Mouse (Mus musculus) R1 (cell line): ENCODE data around the gene Rnasel.

Experiments
- DNase-seq: peaks from one replicate; pipeline ENCODE4 v3.0.0-alpha.2; 2018; ENCODE audit warnings: low read depth, low spot score

Rnasel gene

DNA sequence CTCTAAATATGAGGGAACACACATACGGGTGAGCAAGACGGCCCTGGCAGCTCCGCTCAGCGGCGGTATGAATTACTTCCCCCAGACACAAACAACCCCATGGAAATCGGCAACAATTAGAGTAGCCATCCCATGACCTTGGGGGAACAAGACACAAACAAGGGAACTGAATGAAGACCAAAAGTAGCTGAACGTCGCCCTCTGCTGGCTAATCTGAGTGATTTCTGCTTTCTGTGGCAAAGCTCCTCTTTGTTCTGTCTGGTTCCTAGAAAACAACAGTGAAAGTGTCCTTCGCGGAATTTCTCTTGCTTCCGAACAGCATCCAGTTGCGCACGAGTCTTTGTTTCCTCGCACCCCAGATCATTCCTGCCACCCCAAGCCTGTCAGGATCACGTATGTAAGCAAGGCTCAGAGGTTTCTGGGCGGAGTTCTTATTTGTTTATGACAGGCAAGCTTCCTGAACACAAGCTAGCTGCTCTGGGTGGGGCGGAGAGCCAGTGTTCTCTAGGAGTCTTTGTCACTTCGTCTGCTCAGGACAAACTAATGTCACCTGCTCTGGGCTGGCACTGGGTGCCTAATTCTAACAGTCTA, at the start of gene Rnasel:
Rnasel (plus strand) TSS at position 216 of the 591 bp plus-strand sequence.
- peak; percentile 92 for DNase-seq

DNA sequence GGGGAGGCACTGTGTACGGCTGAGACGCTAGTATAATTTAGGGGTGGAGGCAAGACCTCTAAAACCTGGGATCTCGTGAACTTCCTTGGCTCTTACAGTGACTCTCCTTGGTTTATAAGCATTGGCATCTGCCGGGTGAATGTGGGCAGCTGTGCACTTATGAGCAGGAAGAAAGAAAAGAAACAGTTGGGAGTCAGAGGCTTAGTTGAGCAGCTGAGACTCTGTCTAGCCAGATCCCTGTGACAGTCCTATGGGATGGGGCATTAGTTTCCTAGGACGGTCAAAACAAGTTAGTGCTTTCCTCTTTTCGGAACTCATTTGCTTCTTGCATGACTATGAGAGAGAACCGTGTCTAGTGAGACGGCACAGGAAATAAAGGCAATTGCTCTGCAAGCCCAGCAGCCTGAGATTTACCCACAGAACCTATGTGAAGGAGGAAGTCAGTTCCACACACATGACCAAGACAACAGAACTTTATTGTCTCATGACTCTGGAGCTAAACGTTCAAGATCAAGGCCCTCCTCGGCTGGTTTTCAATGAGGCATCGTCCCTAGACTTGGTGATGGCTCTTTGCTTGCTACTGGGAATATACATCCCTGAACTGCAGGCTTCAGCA, 48.7 kb upstream of the Rnasel start:
- no peak for DNase-seq

DNA sequence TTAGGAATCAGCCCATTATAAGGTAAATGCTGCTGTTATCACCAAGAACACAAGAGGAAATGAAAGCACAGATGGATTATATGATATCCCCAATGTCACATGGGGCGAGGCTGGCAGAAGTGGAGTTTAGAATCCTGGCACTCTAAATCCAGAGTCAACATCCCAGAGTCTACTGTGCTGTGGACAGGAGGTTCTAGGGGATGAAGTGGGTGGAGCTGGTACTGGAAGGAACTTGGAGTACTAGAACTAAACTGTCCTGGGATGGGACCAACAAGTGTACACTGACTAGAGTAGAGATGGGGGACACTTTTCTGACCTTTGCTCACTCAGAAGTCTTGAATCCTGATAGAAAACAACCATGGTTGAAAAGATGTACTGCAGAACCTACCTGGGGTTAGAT, 47.8 kb upstream of the Rnasel start:
- DNase-seq: no peak

DNA sequence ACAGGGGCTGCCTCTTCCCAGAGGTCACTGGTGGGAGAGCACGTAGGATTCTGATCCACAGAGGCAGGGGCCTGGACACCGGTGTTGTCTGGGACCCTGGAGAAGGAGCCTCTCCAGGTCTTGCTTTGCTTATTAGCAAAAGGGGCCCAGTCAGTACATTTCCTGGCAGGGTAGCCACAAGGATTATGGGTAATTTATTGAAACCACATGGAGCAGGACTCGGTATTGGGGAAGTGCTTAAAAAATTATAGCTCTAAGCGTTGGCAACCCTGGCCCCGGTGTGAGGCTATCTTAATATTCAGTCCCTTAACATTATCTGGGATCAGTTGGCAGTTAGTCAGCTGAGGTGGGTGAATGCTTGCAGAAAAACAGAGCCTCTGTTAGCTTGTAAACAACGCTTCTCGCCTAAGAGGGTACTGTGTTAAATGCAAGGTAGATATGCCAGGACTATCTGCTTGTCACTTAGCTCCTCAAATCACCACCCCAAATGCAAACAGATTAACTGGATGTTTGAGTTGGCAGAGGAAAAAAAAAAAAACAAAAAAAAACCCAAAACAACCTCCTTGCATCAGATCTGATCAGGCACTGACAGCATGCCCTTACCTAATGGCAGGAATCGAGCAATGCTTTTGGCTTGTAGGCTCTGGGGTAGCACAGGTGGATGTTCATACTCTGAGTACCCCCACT, 46.9 kb upstream of the Rnasel start:
- DNase-seq: no peak

DNA sequence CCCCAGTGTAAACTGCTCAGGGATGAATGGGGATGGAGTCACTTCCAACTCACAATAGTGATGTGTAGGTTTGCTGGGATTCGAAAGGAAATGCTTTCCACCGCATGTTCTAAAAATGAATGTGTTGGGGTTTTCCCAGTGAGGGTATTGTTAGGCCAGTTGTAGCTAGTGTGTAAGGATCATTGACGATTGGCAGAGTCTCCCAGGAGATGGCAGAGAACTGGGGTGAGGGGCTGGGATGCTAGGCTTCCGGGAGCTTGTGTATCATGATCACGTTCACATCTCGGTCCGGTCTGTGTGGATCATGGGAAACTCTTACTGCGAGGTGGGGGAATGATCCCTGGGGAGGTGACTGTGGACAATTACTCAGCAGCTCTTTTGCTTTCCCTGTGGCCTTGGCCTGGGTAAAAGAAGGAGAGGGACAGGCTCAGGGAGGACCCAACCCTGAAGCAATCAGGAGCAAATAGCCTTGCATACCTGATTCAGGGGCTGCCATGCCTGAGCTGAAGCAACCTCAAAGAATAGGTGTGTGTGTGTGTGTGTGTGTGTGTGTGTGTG, 46.3 kb upstream of the Rnasel start:
- DNase-seq: no peak

DNA sequence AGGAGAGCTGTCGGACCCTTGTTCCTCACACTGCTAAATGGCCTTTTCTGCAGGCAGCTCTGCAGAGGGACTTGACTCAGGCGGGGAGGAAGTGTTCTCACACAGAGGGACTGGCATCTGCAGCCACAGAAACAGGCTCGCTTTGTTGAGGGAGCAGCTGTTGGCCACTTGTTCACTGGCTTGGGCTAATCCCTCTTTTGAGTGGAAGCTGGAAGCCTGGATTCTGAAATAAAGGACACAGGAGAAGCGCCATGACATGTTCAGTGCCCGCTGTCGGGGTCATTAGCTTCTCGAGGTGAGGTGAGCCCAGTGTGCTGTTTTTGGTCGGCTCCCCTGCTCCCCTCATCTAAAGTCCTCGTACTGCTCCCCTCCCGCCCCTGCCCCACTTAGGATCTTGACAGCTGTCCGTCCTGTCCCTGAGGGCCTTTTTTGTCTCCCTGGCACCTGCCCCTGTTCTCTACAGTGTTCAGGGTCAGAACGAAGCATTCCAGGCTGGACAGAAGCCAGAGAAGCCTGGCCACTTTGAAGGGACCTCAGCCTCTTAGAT, 45.7 kb upstream of the Rnasel start:
- no peak for DNase-seq

DNA sequence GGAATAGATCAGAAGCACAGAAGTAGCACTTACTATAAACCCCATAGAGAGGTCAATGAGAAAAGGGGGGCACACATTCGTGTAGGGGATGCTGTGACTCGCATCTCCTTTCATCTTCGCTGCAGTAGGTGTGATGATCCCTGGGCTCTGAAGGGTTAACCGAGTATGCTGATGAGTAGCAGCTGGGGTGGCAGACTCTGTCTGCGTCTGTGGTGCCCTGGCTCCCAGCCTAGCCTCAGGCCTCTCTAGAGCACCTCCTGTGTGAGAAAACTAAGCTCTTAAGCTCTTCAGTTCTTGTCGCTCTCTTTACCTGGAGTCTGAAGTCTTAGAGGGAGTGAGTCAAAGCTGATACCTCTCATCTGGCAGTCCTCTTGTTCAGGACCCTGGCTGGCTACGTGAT, 45.1 kb upstream of the Rnasel start:
- DNase-seq: no peak

DNA sequence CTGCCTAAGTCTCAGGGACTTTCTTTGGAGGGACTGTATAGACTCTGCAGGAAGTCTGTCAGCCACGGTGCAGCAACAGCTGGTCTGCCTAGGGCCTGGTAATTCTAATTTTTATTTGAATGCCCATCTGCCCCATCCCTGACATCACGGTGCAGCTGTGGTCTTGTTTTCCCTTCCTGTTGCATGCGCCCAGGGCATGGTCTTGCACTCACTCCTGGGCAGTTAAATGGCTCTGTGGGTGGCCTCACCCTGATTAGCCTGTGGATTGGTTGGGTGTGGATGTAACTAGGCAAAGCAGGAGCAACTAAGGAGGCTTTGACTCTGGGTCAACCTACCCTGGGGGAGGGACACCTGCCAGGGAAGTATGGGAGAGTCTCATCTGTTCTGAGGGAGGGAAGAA, 44.2 kb upstream of the Rnasel start:
- DNase-seq: peak; percentile 27

DNA sequence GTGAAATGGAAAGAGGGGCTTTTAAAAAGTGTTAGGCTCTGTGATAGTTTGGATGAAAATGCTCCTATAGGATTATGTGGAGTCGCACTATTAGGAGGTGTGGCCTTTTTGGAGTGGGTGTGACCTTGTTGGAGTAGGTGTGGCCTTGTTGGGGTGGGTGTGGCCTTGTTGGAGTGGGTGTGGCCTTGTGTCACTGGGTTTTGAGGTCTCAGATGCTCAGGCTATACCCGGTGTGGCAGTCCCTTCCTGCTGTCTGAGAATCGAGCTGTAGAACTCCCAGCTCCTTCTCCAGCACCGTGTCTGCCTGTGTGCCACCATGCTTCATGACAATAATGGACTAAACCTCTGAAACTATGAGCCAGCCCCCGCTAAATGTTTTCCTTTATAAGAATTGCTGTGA, 40.6 kb upstream of the Rnasel start:
- DNase-seq: peak; percentile 37

DNA sequence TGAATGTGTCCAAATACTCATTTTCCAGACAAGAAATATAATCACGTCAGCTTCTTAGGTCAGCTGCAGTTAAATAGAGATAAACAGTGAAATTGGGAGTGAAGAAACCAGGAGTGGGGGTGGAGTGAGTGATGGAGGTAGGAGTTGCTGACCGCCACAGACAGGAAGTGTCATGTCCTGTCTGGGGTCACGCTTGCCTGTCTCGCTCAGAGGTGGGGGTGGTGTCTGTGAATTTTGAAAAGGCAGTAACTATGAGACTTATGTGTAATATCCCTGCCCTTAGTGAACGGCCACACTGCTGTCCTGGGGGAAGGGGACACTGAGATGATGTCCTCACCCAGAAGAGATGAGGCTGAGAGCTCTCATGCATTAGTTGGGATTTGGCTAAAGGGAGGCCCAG, 39.8 kb upstream of the Rnasel start:
- DNase-seq: no peak

DNA sequence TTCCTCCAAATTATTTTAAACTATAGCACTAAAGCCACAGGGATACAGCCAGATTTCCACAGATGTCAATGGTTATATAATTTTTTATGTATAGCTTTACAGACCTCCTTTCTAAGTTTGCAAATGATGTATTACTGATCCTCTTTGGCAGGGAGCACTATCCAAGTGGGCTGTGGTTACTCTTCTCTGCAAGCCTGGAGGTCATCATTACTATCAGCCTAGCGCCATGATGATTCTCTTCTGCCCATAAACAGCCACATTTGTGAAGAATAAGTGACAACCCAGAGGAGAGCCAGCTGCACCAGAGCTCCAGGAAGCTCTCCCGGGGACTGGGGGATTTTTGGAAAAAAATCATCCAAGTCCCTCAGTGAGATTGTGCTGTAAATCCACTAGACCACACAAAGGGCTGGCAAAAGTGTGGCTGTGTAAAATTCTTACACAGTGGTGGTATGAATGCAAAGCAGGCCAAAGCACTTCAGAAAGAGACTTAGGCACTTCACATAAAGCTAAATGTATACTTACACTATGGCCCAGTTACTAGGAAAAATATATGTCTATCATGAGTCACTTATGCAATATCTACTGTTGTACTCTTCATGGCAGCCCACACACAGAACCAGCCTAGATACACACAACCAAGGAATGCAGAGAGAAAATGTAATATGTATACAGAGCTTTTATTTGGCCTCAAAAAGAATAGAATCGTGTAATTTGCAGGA, 37.5 kb upstream of the Rnasel start:
- no peak for DNase-seq

DNA sequence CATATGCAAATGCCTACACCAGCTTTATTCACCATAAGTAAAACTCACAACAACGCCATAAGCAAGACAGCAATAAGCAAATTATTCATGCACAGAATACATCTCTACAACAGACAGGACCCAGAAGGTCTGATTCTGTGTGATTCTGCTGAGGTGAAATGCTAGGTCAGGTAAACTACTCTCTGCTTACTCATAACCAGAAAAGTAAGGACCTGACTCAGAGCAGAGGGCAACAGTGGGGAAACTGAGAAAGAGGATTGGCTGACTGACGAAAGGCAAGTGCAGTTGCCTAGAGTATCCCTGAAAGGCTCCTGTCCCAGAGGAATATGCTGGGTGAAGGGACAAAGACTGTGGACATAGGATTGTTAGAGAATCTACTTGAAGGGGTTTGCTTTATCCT, 36.6 kb upstream of the Rnasel start:
- DNase-seq: no peak

DNA sequence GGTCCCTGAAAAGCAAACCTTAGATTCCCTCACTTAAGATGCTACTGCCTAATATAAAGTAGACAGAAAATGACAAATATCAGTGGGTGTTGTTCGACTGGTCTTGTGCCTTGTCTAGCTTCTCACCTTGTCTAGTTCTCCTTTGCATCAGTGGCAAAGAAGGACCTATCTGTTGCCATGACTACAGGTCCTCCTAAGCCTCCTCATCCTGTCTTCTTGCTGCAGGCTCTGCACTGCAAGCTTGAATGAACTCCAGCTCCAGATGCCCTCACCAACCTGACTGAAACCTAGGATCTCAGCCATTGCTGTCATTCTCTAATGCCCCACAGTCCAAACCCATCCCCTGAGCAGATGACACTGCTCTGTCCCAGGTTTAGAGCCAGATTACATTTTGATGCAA, 31.2 kb upstream of the Rnasel start:
- DNase-seq: no peak

DNA sequence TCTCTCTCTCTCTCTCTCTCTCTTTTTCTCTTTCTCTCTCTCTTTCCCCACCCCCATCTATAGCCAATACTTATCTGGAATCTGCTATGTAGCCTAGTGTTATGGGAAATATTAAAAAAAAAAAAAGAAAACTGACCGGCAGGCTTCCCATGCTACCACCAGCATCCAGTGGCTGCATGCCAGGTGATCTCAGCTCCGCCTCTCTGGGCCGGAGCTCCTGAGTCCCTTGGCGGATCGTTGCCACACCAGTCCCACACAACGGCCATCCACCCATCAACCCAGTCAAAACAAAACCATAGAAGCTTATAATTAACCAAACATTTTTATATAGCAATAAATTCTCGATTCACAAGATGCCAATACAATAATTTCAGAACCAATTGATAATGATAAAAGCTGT, 28.3 kb upstream of the Rnasel start:
- DNase-seq: no peak

DNA sequence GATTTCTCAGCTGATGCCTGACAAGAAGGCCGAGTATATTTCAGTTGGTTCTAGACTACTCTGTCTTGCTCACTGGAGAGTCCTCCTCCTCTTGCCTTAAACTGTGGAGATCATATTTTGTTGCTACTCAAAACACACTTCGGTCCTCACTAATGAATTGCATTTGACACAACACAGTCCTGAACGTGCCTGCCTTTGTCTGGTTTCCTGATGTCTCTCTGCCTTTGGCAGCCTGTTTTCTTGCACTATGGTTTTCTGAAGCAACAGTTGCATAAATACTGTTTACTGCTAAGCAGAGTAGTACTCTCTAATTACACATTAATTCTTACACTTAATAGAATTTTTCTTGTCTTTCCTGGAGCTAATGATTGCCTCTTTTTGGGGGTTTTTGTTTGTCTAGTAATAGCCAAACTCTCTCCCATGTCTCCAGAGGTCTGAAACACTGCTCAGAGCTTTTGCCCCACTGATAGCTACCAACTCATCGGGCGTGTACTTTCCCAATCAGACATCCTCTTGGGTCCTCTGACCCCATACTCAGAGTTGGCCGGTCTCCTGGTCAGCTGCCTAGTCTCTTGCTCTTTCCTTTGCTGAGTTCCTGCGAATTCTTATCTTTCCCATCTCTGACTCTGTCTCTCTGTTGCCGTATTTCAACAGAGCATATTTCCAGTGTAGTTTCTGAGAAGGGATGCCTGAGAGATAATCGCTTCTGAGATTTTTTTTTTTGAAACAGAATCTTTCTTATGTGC, 27.5 kb upstream of the Rnasel start:
- no peak for DNase-seq

DNA sequence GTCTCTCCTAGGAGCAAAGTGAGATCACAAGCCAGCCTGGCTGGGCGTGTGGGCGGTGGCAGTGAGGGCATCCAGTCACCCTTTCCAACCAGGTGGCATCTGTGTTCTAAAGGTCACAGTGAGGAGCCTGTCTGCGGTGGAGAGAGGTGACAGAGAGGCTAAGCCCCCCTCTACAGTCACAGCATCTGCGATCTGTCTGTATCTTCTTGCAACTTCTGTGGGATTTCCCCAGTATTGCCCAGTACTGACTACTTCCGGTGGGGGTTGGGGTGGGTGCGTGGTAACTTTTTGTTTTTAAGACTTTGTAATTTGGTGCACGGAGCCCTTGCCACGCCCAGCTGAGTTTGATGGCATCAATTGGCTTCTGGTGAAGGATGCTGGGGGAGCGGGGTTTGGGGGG, 25.8 kb upstream of the Rnasel start:
- DNase-seq: no peak

DNA sequence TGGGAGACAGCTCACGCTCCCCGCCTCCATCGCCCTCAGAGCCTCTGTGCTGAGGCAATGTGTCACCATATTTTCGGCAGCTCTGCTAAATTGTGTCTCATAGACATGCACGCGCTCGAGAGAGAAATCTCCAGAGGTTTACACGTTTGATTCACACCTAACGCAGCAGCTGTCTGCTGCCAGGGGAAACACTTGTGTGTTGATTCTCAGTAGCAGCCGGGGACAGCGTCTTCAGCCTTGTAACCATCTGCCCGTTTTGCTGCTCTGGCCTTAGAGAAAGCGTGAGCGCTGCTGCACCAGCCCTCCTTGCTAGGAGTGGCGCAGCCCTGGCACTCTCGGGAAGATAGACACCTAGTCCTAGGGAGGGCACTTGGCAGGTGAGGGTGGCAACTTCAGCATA, 22.6 kb upstream of the Rnasel start:
- no peak for DNase-seq

DNA sequence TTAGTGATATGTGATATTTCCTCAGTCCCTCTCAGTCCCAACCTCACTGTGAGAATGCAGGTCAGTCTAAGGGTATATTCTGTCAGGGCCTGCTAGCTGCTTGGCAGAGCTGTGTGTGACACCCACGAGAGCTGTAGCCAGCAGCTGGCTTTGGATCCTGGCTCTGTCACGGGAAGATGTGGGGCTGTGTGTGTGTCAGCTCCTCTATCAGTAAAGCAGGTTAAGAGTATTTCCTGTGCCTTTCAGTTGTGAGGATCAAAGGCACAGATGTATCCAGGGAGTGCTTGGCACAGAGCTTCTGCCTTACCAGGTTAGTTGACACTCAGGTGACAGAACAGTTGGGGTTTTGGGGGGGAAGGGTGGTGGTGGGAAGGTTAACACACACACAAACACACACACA, 19.4 kb upstream of the Rnasel start:
- DNase-seq: no peak

DNA sequence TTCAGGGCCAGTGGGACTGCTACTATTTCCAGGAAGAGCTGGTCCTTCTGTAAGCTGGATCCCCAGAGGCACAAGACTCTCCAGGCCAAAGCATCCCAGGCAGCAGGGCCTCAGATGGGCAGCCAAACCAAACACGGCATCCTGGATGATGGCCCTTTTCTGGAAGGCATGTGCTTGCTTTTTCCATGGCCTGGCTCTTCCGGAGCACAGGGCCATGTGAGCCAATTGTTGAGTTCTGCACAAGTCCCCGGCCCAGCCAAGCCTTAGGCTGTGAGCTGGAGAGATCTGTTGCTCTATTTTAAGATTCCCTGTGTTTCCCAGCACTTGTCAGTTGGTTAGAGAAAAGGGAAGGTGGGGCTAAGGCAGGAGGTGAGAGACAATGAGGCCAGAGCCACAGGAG, 18.6 kb upstream of the Rnasel start:
- DNase-seq: no peak

DNA sequence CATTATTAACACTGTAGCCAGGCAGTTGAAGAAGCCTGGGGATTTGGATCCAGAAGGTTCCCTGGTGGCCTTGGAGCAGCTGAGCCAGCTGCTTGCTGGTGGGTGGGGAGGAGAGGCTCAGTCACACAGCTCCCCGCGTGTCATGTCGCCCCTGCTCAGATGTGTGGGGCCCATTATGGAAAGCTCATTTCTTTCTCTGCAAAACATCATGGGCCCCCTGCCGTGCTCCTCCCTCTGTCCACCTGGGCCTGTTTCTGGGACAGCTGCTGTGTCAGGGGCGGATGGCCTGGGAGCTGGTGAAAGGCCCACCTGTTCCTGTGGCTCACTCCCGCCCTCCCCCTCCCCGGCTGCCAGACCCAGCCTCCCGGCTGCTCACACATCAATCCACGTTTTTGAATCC, 16.0 kb upstream of the Rnasel start:
- DNase-seq: no peak

DNA sequence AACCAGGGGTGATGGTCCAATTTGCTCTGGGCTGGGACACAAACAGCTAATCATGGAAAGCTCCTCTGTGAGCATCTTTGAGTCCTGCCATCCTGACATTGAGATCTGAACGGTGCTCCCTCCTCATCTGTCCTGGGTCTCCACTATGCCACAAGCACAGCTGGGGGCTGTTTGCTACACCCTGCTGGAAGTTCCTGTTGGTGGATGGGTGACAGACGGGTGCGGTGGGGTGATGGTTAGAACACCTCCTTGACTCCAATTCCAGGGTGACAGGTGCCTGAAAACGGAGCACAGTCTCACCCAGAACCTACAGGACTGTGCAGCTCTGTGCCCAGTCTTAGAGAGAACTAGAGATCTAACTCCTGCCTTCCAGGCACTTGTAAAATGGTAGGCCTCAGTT, 14.4 kb upstream of the Rnasel start:
- DNase-seq: no peak
